Mouse (Mus musculus) kidney, embryonic 15.5 days (tissue): ENCODE data around the gene Ceacam3. TPM values are rescaled to one million over a fixed set of nuclear protein-coding genes. Genes with fewer than 3 reads are reported as not detected.
"Not testable (repeated sequence)": the region's sequence is repeated elsewhere in the genome, so short reads cannot be mapped to it uniquely, and the experiment has no call there.

ENCODE experiments used
- ATAC-seq: fragments of 200-750 bp; cut with Nextera tagmentation; replicated peaks from 2 replicates; pipeline ENCODE4 v1.8.0; 2017; ENCODE audit warnings: moderate TSS enrichment; ENCODE audit not compliant: low FRiP score
- H3K27ac ChIP-seq: fragments of 300-500 bp; sonication (generic); 2 replicates; pipeline ENCODE4 v1.5.1; 2015; ENCODE audit warnings: mild to moderate bottlenecking, inconsistent platforms
- H3K27me3 ChIP-seq: fragments of 300-500 bp; sonication (generic); 2 replicates; pipeline ENCODE4 v1.6.1; 2015; ENCODE audit warnings: inconsistent platforms
- H3K36me3 ChIP-seq: fragments of 300-500 bp; sonication (generic); 2 replicates; pipeline ENCODE4 v1.6.1; 2015; ENCODE audit warnings: inconsistent platforms
- H3K4me1 ChIP-seq: fragments of 300-500 bp; sonication (generic); 2 replicates; pipeline ENCODE4 v1.6.1; 2015; ENCODE audit warnings: inconsistent platforms
- H3K4me2 ChIP-seq: fragments of 300-500 bp; sonication (generic); 2 replicates; pipeline ENCODE4 v1.6.1; 2015; ENCODE audit warnings: moderate library complexity, mild to moderate bottlenecking, inconsistent platforms
- H3K4me3 ChIP-seq: fragments of 300-500 bp; sonication (generic); replicated peaks from 2 replicates; pipeline ENCODE4 v1.5.1; 2015; ENCODE audit warnings: mild to moderate bottlenecking, inconsistent platforms
- H3K9ac ChIP-seq: fragments of 300-500 bp; sonication (generic); 2 replicates; pipeline ENCODE4 v1.6.1; 2015; ENCODE audit warnings: mild to moderate bottlenecking, inconsistent platforms
- H3K9me3 ChIP-seq: fragments of 300-500 bp; sonication (generic); replicated peaks from 2 replicates; pipeline ENCODE4 v1.6.1; 2016; ENCODE audit warnings: inconsistent platforms
- WGBS: fragments of 180-500 bp; shearing (Covaris S2); methylation state at CpG from one replicate; pipeline ENCODE4 v1.1.7; 2015; ENCODE audit warnings: mixed read lengths; 5-methylcytosine and 5-hydroxymethylcytosine counted together
- polyA plus RNA-seq: library from polyadenylated mRNA; unstranded; fragments of >200 nt; fragmentation: Nextera tagmentation; extraction: Ambion mirVana; gene quantifications from 2 replicates; pipeline ENCODE4 v1.2.1, GENCODE M21; 2015

The Ceacam3 gene
- polyA plus RNA-seq: not detected in 2 replicates

- H3K27ac ChIP-seq: no peak within 1 kb of the TSS
- no peak for ATAC-seq
- H3K27me3 ChIP-seq: no peaks in the 10 kb centered on the region
- H3K4me2 ChIP-seq: no peak within 1 kb of the TSS
- H3K36me3 ChIP-seq: no peaks in the 10 kb centered on the region
- no peaks in the 10 kb centered on the region for H3K4me1 ChIP-seq
- no peaks in the 10 kb centered on the region for H3K9me3 ChIP-seq
- WGBS: 84% methylated on average over 2 of the region's 2 CpGs
- no peak within 1 kb of the TSS for H3K9ac ChIP-seq
- H3K4me3 ChIP-seq: no peak within 1 kb of the TSS
Measured at GRCm38 (mm10) chr7:17149931-17150330, at the start of gene Ceacam3. Gene Ceacam3 (plus strand): TSS chr7:17150282.

GRCm38 (mm10) chr7:17101631-17102030, 48.5 kb upstream of the Ceacam3 start:
- not testable (repeated sequence) for H3K36me3 ChIP-seq, H3K9ac ChIP-seq, H3K4me2 ChIP-seq, H3K27me3 ChIP-seq, ATAC-seq, H3K4me3 ChIP-seq, H3K9me3 ChIP-seq, H3K27ac ChIP-seq, H3K4me1 ChIP-seq
- 82% methylated on average over 13 of the region's 13 CpGs for WGBS

- 77% methylated on average over 1 of the region's 1 CpGs for WGBS
- no peak overlapping the region for H3K4me2 ChIP-seq
Measured at GRCm38 (mm10) chr7:17135307-17135706, 14.8 kb upstream of the Ceacam3 start.

GRCm38 (mm10) chr7:17155634-17156033, 5.6 kb downstream of the Ceacam3 start:
- Histone ChIP-seq H3K36me3 (no peaks in the 10 kb centered on the region), H3K4me1 (no peaks in the 10 kb centered on the region), H3K9me3 (no peaks in the 10 kb centered on the region), H3K4me2 (no peak overlapping the region), H3K9ac (no peak overlapping the region), H3K4me3 (no peak overlapping the region), H3K27me3 (no peaks in the 10 kb centered on the region), H3K27ac (no peak overlapping the region)
- no peak for ATAC-seq
- WGBS: 46% methylated on average over 2 of the region's 2 CpGs

More at GRCm38 (mm10) chr7:17135307-17135706, 14.8 kb upstream of the Ceacam3 start:
- Histone ChIP-seq H3K4me1 (no peaks in the 10 kb centered on the region), H3K9ac (no peak overlapping the region), H3K4me3 (no peak overlapping the region), H3K9me3 (no peaks in the 10 kb centered on the region), H3K36me3 (no peaks in the 10 kb centered on the region), H3K27me3 (no peaks in the 10 kb centered on the region), H3K27ac (no peak overlapping the region)
- ATAC-seq: no peak

- 0 out of 2 replicates have a peak, but pooled peaks have one; percentile 52 for ATAC-seq
- no peak overlapping the region for H3K27ac ChIP-seq
- no peak overlapping the region for H3K4me2 ChIP-seq
- H3K9me3 ChIP-seq: no peaks in the 10 kb centered on the region
- no peaks in the 10 kb centered on the region for H3K4me1 ChIP-seq
- 68% methylated on average over 3 of the region's 3 CpGs for WGBS
- H3K9ac ChIP-seq: no peak overlapping the region
- H3K27me3 ChIP-seq: no peaks in the 10 kb centered on the region
- H3K4me3 ChIP-seq: no peak overlapping the region
- H3K36me3 ChIP-seq: no peaks in the 10 kb centered on the region
Measured at GRCm38 (mm10) chr7:17156885-17157677, 7.0 kb downstream of the Ceacam3 start.

- no peaks in the 10 kb centered on the region for H3K4me1 ChIP-seq
- H3K27ac ChIP-seq: no peak overlapping the region
- H3K9me3 ChIP-seq: no peaks in the 10 kb centered on the region
- H3K9ac ChIP-seq: no peak overlapping the region
- H3K4me3 ChIP-seq: no peak overlapping the region
- no peaks in the 10 kb centered on the region for H3K36me3 ChIP-seq
- no peaks in the 10 kb centered on the region for H3K27me3 ChIP-seq
- ATAC-seq: no peak
- H3K4me2 ChIP-seq: no peak overlapping the region
- WGBS: 66% methylated on average over 7 of the region's 7 CpGs
Measured at GRCm38 (mm10) chr7:17159011-17159410, 8.9 kb downstream of the Ceacam3 start.

GRCm38 (mm10) chr7:17171827-17172226, 21.7 kb downstream of the Ceacam3 start:
- no peak overlapping the region for H3K4me2 ChIP-seq
- no peak overlapping the region for H3K27ac ChIP-seq
- H3K27me3 ChIP-seq: no peaks in the 10 kb centered on the region
- no peaks in the 10 kb centered on the region for H3K9me3 ChIP-seq
- H3K4me1 ChIP-seq: no peaks in the 10 kb centered on the region
- WGBS: 84% methylated on average over 4 of the region's 4 CpGs
- H3K4me3 ChIP-seq: no peak overlapping the region
- no peak for ATAC-seq
- H3K36me3 ChIP-seq: no peaks in the 10 kb centered on the region
- no peak overlapping the region for H3K9ac ChIP-seq

GRCm38 (mm10) chr7:17203177-17203576, 53.1 kb downstream of the Ceacam3 start, which contains the start of gene Psg29:
Gene Psg29 (plus strand): TSS chr7:17203477.
- no peak within 1 kb of the TSS for H3K9ac ChIP-seq
- no peaks in the 10 kb centered on the region for H3K4me1 ChIP-seq
- no peak within 1 kb of the TSS for H3K27ac ChIP-seq
- H3K4me3 ChIP-seq: no peak within 1 kb of the TSS
- H3K36me3 ChIP-seq: no peaks in the 10 kb centered on the region
- no peaks in the 10 kb centered on the region for H3K9me3 ChIP-seq
- H3K27me3 ChIP-seq: no peaks in the 10 kb centered on the region
- no peak for ATAC-seq
- no peak within 1 kb of the TSS for H3K4me2 ChIP-seq

GRCm38 (mm10) chr7:17205530-17206184, 55.6 kb downstream of the Ceacam3 start:
- no peak; the same call in 1 of the 2 replicates for ATAC-seq
- H3K4me3 ChIP-seq: no peak overlapping the region
- H3K27me3 ChIP-seq: no peaks in the 10 kb centered on the region
- H3K27ac ChIP-seq: no peak overlapping the region
- H3K36me3 ChIP-seq: no peaks in the 10 kb centered on the region
- no peak overlapping the region for H3K9ac ChIP-seq
- H3K9me3 ChIP-seq: no peaks in the 10 kb centered on the region
- H3K4me2 ChIP-seq: no peak overlapping the region
- WGBS: 72% methylated on average over 3 of the region's 3 CpGs
- H3K4me1 ChIP-seq: no peaks in the 10 kb centered on the region

Other genes with a start within 250 kb of the Ceacam3 start
- gene Ptgir, start 243.8 kb upstream of the Ceacam3 start, polyA plus RNA-seq: 1.5 and 2.1 TPM in 2 replicates
- gene Calm3, start 226.2 kb upstream of the Ceacam3 start, polyA plus RNA-seq: 116 and 124 TPM in 2 replicates
- gene Pnmal2, start 205.6 kb upstream of the Ceacam3 start, polyA plus RNA-seq: 7.7 and 9.2 TPM in 2 replicates
- 0.58 and 0.90 TPM in 2 replicates for gene Pnmal1, start 190.6 kb upstream of the Ceacam3 start, polyA plus RNA-seq
- gene Gm42372, start 167.2 kb upstream of the Ceacam3 start, polyA plus RNA-seq: 0.23 and 0.31 TPM in 2 replicates
- gene Ccdc8, start 157.6 kb upstream of the Ceacam3 start, polyA plus RNA-seq: 35.7 and 41.2 TPM in 2 replicates
- 110 and 115 TPM in 2 replicates for gene Ppp5c, start 122.4 kb upstream of the Ceacam3 start, polyA plus RNA-seq
- 18.4 and 22.5 TPM in 2 replicates for gene Hif3a, start 87.9 kb upstream of the Ceacam3 start, polyA plus RNA-seq
- gene Psg16, start 76.2 kb upstream of the Ceacam3 start, polyA plus RNA-seq: 0.09 and 0.13 TPM in 2 replicates
- gene Psg29, start 53.2 kb downstream of the Ceacam3 start, polyA plus RNA-seq: not detected in 2 replicates